Mouse (Mus musculus) CH12.LX (cell line): ENCODE data around the gene Fdxr. TPM values are rescaled to one million over a fixed set of nuclear protein-coding genes. Genes with fewer than 3 reads are reported as not detected.
A peak's percentile ranks its signal among the peaks of the same experiment; 100 is the strongest.

ENCODE experiments used
- DNase-seq: peaks from one replicate; pipeline ENCODE4 v3.0.0-alpha.2; 2013; ENCODE audit errors: extremely low read depth
- H3K27ac ChIP-seq: 2 replicates; pipeline ENCODE4 v1.5.1; 2012; ENCODE audit warnings: low read depth, mild to moderate bottlenecking, control low read depth, moderate library complexity; ENCODE audit not compliant: insufficient read depth
- H3K27me3 ChIP-seq: replicated peaks from 2 replicates; pipeline ENCODE3; 2012; ENCODE audit warnings: inconsistent platforms
- H3K36me3 ChIP-seq, 2 experiments: replicated peaks in 1 of 2; 2 replicates each; pipeline versions ENCODE3 to v1.6.1; 2012; ENCODE audit warnings: inconsistent platforms in 1 of 2, low read length in 1 of 2, mild to moderate bottlenecking in 1 of 2, mixed read lengths in 1 of 2, moderate library complexity in 1 of 2; ENCODE audit not compliant: control insufficient read depth in 1 of 2, insufficient read depth in 1 of 2
- H3K4me1 ChIP-seq, 2 experiments: 2 replicates each; pipeline ENCODE4 v1.6.1; 2012; ENCODE audit warnings: inconsistent platforms in 1 of 2, moderate library complexity in 1 of 2; ENCODE audit not compliant: insufficient read depth in 2 of 2, control insufficient read depth in 1 of 2
- H3K4me2 ChIP-seq: 2 replicates; pipeline ENCODE4 v1.6.1; 2012; ENCODE audit warnings: low read depth, mild to moderate bottlenecking, control low read depth; ENCODE audit not compliant: poor library complexity, insufficient read depth, severe bottlenecking
- H3K4me3 ChIP-seq, 3 experiments: fragments of 150-350 bp in 1 of 3; sonication (generic) in 1 of 3; replicated peaks in 1 of 3; 2 replicates each; pipeline versions ENCODE3 to v1.5.1; 2011 to 2012; ENCODE audit warnings: low read depth in 2 of 3, low read length in 2 of 3, mild to moderate bottlenecking in 2 of 3, moderate library complexity in 2 of 3, control low read depth in 1 of 3, improper control_type of control experiment in 1 of 3, inconsistent platforms in 1 of 3, mixed read lengths in 1 of 3; ENCODE audit not compliant: poor library complexity in 1 of 3
- H3K79me2 ChIP-seq: replicated peaks from 2 replicates; pipeline ENCODE4 v1.6.1; 2012; ENCODE audit warnings: mild to moderate bottlenecking, moderate library complexity; ENCODE audit not compliant: control insufficient read depth, poor library complexity, insufficient read depth, severe bottlenecking; ENCODE audit errors: extremely low read depth
- H3K9ac ChIP-seq: 2 replicates; pipeline ENCODE4 v1.6.1; 2012; ENCODE audit warnings: low read depth, mild to moderate bottlenecking, control low read depth, moderate library complexity; ENCODE audit not compliant: insufficient read depth
- H3K9me3 ChIP-seq: replicated peaks from 2 replicates; pipeline ENCODE3; 2012; ENCODE audit warnings: low read length, inconsistent platforms, mixed read lengths
- CHD1 ChIP-seq: IDR thresholded peaks from 2 replicates; pipeline ENCODE4 v1.6.1; 2012; ENCODE audit warnings: low read depth, low read length, improper control_type of control experiment, inconsistent platforms
- CHD2 ChIP-seq: IDR thresholded peaks from 2 replicates; pipeline ENCODE4 v1.6.1; 2011; ENCODE audit warnings: low read length, improper control_type of control experiment
- E2F4 ChIP-seq: IDR thresholded peaks from 2 replicates; pipeline ENCODE4 v1.6.1; 2011; ENCODE audit warnings: low read depth, low read length, improper control_type of control experiment; ENCODE audit not compliant: insufficient replicate concordance
- ELF1 ChIP-seq: IDR thresholded peaks from 2 replicates; pipeline ENCODE4 v1.6.1; 2014; ENCODE audit warnings: low read depth, mild to moderate bottlenecking, inconsistent platforms, low read length, improper control_type of control experiment
- EP300 ChIP-seq: IDR thresholded peaks from 2 replicates; pipeline ENCODE4 v1.6.1; 2011; ENCODE audit warnings: low read length, improper control_type of control experiment
- ETS1 ChIP-seq: conservative IDR thresholded peaks from 2 replicates; pipeline ENCODE4 v1.6.1; 2012; ENCODE audit warnings: low read depth, mild to moderate bottlenecking, inconsistent platforms, low read length, improper control_type of control experiment, moderate library complexity
- GABPA ChIP-seq: IDR thresholded peaks from 2 replicates; pipeline ENCODE4 v1.6.1; 2012; ENCODE audit warnings: low read depth, low read length, improper control_type of control experiment, inconsistent platforms; ENCODE audit not compliant: insufficient replicate concordance
- IRF4 ChIP-seq: IDR thresholded peaks from 2 replicates; pipeline ENCODE4 v1.6.1; 2014; ENCODE audit warnings: low read depth, mild to moderate bottlenecking, inconsistent platforms, low read length, improper control_type of control experiment
- JUN ChIP-seq: IDR thresholded peaks from 2 replicates; pipeline ENCODE4 v1.6.1; 2011; ENCODE audit warnings: low read depth, mild to moderate bottlenecking, low read length, improper control_type of control experiment, moderate library complexity; ENCODE audit not compliant: insufficient read depth
- JUND ChIP-seq: conservative IDR thresholded peaks from 2 replicates; pipeline ENCODE4 v1.6.1; 2011; ENCODE audit warnings: low read depth, low read length, improper control_type of control experiment
- KAT2A ChIP-seq: IDR thresholded peaks from 2 replicates; pipeline ENCODE4 v1.6.1; 2012; ENCODE audit warnings: low read length, improper control_type of control experiment, inconsistent platforms; ENCODE audit not compliant: insufficient replicate concordance
- MAZ ChIP-seq: IDR thresholded peaks from 2 replicates; pipeline ENCODE4 v1.6.1; 2012; ENCODE audit warnings: low read depth, mild to moderate bottlenecking, inconsistent platforms, low read length, improper control_type of control experiment, moderate library complexity
- MEF2A ChIP-seq: IDR thresholded peaks from 2 replicates; pipeline ENCODE4 v1.6.1; 2014; ENCODE audit warnings: low read depth, mild to moderate bottlenecking, inconsistent platforms, low read length, improper control_type of control experiment, borderline replicate concordance
- MXI1 ChIP-seq: IDR thresholded peaks from 2 replicates; pipeline ENCODE4 v1.6.1; 2011; ENCODE audit warnings: mild to moderate bottlenecking, low read depth, low read length, improper control_type of control experiment
- NELFE ChIP-seq: IDR thresholded peaks from 2 replicates; pipeline ENCODE4 v1.6.1; 2011; ENCODE audit warnings: low read depth, low read length, improper control_type of control experiment
- PAX5 ChIP-seq: IDR thresholded peaks from 2 replicates; pipeline ENCODE4 v1.6.1; 2012; ENCODE audit warnings: low read length, inconsistent platforms, mixed read lengths
- POLR2A ChIP-seq: IDR thresholded peaks from 2 replicates; pipeline ENCODE4 v1.6.1; 2011; ENCODE audit warnings: low read depth, mild to moderate bottlenecking, improper control_type of control experiment, low read length
- RAD21 ChIP-seq: IDR thresholded peaks from 2 replicates; pipeline ENCODE4 v1.6.1; 2011; ENCODE audit warnings: low read depth, mild to moderate bottlenecking, low read length, improper control_type of control experiment, moderate library complexity
- SIN3A ChIP-seq: IDR thresholded peaks from 2 replicates; pipeline ENCODE4 v1.6.1; 2012; ENCODE audit warnings: low read length, improper control_type of control experiment, inconsistent platforms
- TBP ChIP-seq: conservative IDR thresholded peaks from 2 replicates; pipeline ENCODE4 v1.6.1; 2011; ENCODE audit warnings: low read depth, low read length, improper control_type of control experiment
- ZNF384 ChIP-seq: IDR thresholded peaks from 2 replicates; pipeline ENCODE4 v1.6.1; 2012; ENCODE audit warnings: low read depth, low read length, improper control_type of control experiment, inconsistent platforms
- dilution Hi-C: fragments of 300-500 bp; cut with MboI; formaldehyde crosslinking; loops from 2 replicates; pipeline ENCODE4 v1.14.3; 2020; ENCODE audit warnings: low sequenced_read_pairs; ENCODE audit not compliant: extremely low pct_unique_long_range_greater_than_20kb, extremely low pct_ligation_motif_present
- in situ Hi-C: fragments of 300-500 bp; cut with MboI; formaldehyde crosslinking; loops from 3 replicates; pipeline ENCODE4 v1.14.3; 2019; ENCODE audit warnings: low sequenced_read_pairs, low pct_ligation_motif_present, low pct_unique_long_range_greater_than_20kb, mixed read lengths
- polyA plus RNA-seq: library from polyadenylated mRNA; unstranded; fragments of >175 nt; gene quantifications from 2 replicates; pipeline ENCODE4 v1.2.1, GENCODE M21; 2012; ENCODE audit warnings: low read depth; ENCODE audit not compliant: insufficient read length
- total RNA-seq, 2 experiments: library from RNA; depleted of rRNA; stranded (reverse); fragments of 300-350 nt in 1 of 2; fragments of >200 nt in 1 of 2; gene quantifications; 2 replicates each; pipeline ENCODE4 v1.2.3; 2012 to 2014

Gene Fdxr
- total and polyA plus RNA-seq, 3 experiments, result 43.8 to 63.3 (median 58.6) TPM

- peak; percentile 95 for TF ChIP-seq IRF4
- peak; percentile 89 for TF ChIP-seq JUN
- TF ChIP-seq GABPA, result no peak
- TF ChIP-seq NELFE, result peak; percentile 47; the same call in 1 of the 2 replicates
- TF ChIP-seq RAD21, result no peak; the same call in 1 of the 2 replicates
- TF ChIP-seq MXI1, result peak; percentile 76
- TF ChIP-seq ELF1, result peak; percentile 59
- no peak for TF ChIP-seq E2F4
Measured at GRCm38 (mm10) chr11:115275509-115275908, 1.3 kb downstream of the Fdxr start (continued).

- dilution Hi-C loops, result no loop called here
- peaks cover 25 to 44% of the 10 kb centered on the region in 2 experiments for H3K36me3 ChIP-seq
- TF ChIP-seq POLR2A (no peak), CHD1 (no peak), TBP (no peak), IRF4 (no peak), PAX5 (no peak), SIN3A (no peak), ZNF384 (no peak), KAT2A (no peak), GABPA (no peak), JUND (no peak), MEF2A (no peak), MAZ (no peak), ETS1 (no peak), MXI1 (no peak), NELFE (no peak), EP300 (no peak), CHD2 (no peak)
Measured at GRCm38 (mm10) chr11:115274771-115275170, 2.1 kb downstream of the Fdxr start.

More at GRCm38 (mm10) chr11:115274771-115275170, 2.1 kb downstream of the Fdxr start:
- in situ Hi-C loops, result loop anchor here (5.0 kb wide), 2 partner anchors 42 to 112 kb away; partner anchors contain the start of gene Slc9a3r1
- Histone ChIP-seq H3K27ac (peak overlapping the region; percentile 39), H3K4me2 (peak overlapping the region; percentile 89), H3K9ac (peak overlapping the region; percentile 38), H3K4me3 (peak overlapping the region in 2 of 3 experiments; percentile 71 to 92), H3K27me3 (no peaks in the 10 kb centered on the region), H3K4me1 (peaks cover 33 to 60% of the 10 kb centered on the region in 2 experiments), H3K9me3 (no peaks in the 10 kb centered on the region), H3K79me2 (0 out of 2 replicates have a peak, but pooled peaks cover 9% of the 10 kb centered on the region)
- DNase-seq, result no peak
